Mouse (Mus musculus) yolk sac, embryonic 10.5 days (tissue): ENCODE results near the gene Traf4.
A peak's percentile ranks its signal among the peaks of the same experiment; 100 is the strongest.

Experiments used
- DNase-seq: peaks from one replicate; pipeline ENCODE4 v3.0.0-alpha.2; 2017; ENCODE audit warnings: low spot score

Gene Traf4

GRCm38 (mm10) chr11:78182961-78183844 lies 17.8 kb upstream of the Traf4 start, which contains the start of gene Rpl23a:
Gene Rpl23a, minus strand, starts transcription at chr11:78183584.
- DNase-seq: peak; percentile 93

- no peak for DNase-seq
These were observed 17.1 kb upstream of the Traf4 start for GRCm38 (mm10) chr11:78182450-78182849.

GRCm38 (mm10) chr11:78181830-78182357 lies 16.5 kb upstream of the Traf4 start:
- no peak for DNase-seq

GRCm38 (mm10) chr11:78180081-78180761 lies 14.8 kb upstream of the Traf4 start:
- no peak for DNase-seq

GRCm38 (mm10) chr11:78179438-78179999 lies 14.1 kb upstream of the Traf4 start:
- peak; percentile 78 for DNase-seq

- peak; percentile 82 for DNase-seq
These were observed 13.6 kb upstream of the Traf4 start for GRCm38 (mm10) chr11:78178859-78179437.

GRCm38 (mm10) chr11:78177903-78178858 lies 12.8 kb upstream of the Traf4 start:
- DNase-seq: peak; percentile 97

- DNase-seq: peak; percentile 91
These were observed 12.0 kb upstream of the Traf4 start for GRCm38 (mm10) chr11:78177437-78177836.

- peak; percentile 41 for DNase-seq
These were observed 11.5 kb upstream of the Traf4 start for GRCm38 (mm10) chr11:78176905-78177331.

- DNase-seq: peak; percentile 95
These were observed 11.0 kb upstream of the Traf4 start, which contains the start of the genes Nek8 and Tlcd1 for GRCm38 (mm10) chr11:78176402-78176862. Gene Nek8, minus strand, starts transcription at chr11:78176675. Gene Tlcd1, plus strand, starts transcription at chr11:78176711.

- DNase-seq: no peak
These were observed 10.5 kb upstream of the Traf4 start for GRCm38 (mm10) chr11:78175771-78176401.

- DNase-seq: no peak
These were observed 9.1 kb upstream of the Traf4 start for GRCm38 (mm10) chr11:78174506-78174905.

- no peak for DNase-seq
These were observed 7.5 kb upstream of the Traf4 start for GRCm38 (mm10) chr11:78172748-78173383.

- no peak for DNase-seq
These were observed 6.8 kb upstream of the Traf4 start for GRCm38 (mm10) chr11:78172034-78172747.

- DNase-seq: no peak
These were observed 5.9 kb upstream of the Traf4 start for GRCm38 (mm10) chr11:78171328-78171727.

- no peak for DNase-seq
These were observed 4.9 kb upstream of the Traf4 start for GRCm38 (mm10) chr11:78170306-78170705.

- no peak for DNase-seq
These were observed 3.4 kb upstream of the Traf4 start for GRCm38 (mm10) chr11:78168541-78169468.
